Mouse (Mus musculus) A20 (cell line): ENCODE measurements around the gene Ttll12.

Experiments used
- DNase-seq: peaks from one replicate; pipeline ENCODE4 v3.0.0-alpha.2; 2011; ENCODE audit warnings: low read depth, low spot score

Gene Ttll12

DNA sequence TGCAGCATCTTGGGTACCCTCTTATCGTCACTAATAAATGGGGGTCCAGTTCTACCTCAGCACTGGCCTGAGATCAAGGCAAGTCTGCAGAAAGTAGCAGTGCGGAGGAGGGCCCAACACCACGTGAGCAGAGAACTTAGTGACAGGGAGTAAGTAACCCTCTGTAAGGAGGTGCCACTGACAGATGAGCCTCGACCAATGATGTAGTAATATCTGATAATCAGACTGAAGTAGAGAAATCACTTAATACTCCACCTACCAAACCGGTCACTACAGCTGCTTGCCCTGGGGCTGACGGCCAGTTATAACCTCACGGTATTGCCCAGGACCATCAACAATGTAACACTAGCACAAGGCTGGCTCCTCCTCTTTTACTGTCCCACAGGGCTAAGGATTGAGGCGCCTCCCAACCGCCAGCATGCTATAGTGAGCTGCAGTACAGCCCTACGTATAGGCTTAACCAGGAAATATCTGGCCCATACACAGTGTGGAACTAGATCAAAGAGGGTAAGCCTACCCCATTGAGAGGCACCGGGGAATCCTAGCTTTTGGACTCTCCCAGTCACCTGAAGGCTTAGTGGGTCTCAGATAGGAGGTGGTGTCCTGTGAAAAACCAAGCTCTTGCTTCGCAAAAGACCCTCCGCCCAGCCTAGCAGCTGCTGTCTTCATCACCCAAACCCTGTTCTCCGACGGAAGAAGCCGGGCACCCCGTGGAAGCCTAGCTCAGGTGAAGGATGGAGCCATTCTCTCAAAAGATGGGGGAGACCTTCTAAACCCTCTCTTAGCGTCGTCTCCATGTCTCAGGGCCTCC is 1.1 kb downstream of the Ttll12 start:
- peak; percentile 45 for DNase-seq

DNA sequence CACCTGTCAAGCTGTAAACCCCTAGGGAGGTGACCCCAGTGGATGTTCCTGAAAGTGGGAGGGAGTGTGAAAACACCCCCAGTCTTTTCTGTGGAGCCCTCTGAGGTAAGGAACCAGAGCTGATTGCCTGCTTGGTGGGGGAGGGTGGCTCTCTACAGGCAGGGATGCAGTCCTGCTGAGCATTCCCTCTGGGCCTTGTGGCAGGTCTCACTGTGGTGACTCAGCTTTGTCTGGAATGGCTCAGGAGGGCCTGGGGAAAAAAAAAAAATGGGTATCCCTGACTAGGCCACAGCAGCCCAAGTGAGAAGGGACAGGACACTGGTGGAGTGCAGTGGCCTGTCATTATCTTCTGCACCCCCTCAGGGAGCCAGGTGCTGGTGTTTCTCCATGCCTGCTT is 1.8 kb downstream of the Ttll12 start:
- no peak for DNase-seq

DNA sequence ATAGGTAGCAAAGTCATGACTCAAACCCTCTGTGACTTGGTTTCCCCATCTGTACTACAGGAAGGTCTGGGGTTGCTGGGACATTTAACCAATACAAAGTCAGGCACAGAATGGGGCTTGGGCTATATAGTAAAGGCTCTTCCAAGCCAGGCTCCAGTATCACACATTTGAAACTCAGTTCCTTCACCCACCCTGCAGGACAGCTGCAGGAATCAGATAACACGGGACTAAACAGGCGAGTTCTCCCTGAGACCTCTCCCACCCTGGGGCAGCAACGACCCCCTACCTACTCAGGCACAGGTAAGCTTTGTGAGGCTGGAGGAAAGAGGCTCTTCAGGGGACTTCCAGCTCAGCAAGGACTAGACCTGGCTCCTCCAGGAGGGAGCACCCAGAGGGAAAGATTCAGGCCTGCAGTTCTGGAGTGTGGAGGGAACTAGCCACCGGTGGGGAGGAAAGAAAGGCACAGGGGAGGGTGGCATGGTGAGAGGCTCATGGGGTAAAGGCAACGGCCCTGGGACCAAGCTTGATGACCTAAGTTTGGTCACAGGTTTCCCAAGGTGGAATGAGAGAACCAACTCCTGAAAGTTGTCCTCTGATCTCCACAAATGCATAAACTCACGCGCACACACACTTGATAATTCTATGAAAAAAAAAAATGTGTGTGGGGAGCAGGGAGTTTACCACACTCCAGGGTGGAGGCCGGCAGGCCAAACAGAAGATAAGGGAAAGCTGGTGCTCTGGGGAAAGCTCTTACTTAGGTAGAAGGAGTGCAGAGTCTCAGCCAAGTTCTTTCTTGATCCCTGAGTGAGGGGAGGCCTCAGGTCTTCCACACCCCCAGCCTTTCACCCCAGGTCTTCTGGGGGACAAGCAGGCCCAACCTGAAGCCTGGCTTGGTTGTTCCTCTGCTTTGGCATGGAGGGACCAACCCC is 2.4 kb downstream of the Ttll12 start:
- no peak for DNase-seq

DNA sequence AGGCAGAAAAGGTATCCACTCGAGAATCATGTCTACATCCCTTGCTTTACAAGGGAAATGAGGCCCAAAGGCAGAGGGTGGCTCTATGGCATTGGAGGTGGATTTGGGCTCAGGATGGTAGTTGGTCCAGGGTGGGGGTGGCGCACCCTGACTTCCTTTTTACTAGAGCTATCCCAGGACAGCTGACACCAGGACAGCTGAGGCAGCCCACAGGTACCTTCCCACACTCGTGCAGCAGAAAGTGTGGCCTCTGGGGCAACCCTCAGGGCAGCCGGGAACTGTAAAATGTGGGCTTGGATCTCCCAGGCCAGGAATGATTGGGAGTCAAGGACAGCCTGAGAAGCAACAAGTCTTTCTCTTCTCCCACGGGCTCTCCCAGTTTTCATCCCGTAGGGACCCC is 3.2 kb downstream of the Ttll12 start:
- DNase-seq: no peak

DNA sequence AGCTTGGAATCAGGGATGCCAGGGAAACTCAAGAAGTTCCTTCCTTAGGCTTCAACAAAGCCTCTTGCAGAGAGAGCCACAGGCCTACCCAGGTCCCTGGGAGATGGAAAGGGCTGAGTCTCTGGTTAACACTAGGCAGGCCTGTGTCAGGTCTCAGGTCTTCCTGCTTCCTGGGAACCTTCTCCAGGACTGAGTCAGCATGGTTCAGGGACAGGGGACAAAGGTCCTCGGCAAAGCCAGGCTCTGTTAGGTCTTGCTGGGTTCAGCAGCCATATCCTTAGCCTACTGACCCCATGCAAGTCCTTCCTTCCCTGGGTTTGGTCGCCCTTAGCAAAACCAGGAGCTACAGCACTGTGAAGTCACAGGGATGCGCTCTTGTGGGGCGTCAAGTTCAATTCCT is 4.1 kb downstream of the Ttll12 start:
- no peak for DNase-seq

DNA sequence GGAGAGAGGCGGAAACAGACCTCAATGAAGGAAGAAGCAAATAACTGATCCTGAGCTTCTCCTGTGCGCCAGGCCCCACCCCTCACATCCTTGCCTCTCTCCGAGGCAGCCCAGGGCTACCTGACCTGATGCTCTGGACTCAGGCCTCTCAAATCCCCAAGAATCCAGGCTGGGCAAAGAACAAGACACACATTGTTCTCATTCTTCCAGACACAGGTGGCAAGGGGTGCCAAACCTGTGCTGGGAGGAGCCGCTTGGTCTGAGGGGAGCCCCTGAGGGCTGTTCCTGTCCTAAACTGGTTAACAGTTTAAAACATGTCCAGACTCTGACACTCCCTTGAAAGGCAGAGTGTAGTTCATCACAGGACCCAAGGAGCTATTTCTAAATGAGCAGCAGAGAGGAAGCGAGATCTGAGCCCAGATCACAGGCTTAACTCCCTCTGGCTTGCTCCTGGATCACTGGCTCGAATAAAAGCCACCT is 10.2 kb downstream of the Ttll12 start:
- no peak for DNase-seq

DNA sequence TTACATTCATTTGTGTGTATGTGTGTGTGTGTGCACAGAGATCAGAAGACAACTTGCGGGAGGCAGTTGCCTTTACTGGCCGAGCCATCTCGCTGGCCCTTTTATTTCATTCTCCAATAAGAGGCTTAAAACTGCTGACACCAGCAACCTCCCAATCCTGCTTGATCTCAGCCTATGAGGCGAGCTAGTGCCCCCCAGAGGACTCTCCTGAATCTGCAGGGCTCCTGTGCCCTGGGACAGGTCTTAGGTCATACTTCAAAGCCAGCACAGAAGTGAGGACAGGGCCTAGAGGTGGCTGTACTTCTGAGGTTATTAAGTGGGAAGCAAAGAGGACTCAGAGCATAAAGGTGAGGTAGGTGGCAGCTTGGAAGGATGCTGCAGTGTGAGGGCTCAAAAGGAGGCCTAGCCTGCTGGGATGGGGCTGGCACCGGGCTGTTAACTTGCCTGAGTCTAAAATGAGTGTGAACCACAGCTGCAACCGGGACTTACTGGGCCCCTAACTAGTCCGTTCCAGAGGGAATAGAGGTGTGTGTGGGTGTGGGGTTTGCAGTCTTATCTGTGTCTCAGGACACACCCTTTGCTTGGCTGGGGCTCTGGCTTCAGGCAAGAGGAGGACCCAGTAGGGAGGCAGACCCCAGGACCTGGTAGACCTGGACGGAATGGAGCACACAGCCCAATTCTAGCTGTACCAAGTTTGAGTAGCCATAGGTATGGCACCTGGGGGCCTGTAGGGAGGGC is 11.4 kb downstream of the Ttll12 start:
- DNase-seq: peak; percentile 50

DNA sequence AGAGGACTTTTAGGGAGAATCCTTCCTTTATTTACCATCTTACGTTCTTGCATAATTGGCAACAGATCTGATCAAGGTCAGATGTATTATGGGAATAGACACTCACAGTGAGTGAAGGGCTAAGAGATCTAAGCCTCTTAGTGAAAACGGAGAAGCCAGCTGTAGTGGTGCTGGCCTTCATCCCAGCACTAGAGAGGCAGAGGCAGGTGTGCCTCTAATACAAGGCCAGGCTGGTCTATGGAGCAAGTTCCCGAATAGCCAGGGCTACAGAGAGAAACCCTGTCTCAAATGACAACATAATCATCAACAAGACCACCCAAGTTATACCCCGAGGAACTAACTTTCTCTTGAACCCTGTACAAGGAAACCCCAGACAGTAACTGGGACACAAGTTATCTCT is 12.0 kb downstream of the Ttll12 start:
- no peak for DNase-seq

DNA sequence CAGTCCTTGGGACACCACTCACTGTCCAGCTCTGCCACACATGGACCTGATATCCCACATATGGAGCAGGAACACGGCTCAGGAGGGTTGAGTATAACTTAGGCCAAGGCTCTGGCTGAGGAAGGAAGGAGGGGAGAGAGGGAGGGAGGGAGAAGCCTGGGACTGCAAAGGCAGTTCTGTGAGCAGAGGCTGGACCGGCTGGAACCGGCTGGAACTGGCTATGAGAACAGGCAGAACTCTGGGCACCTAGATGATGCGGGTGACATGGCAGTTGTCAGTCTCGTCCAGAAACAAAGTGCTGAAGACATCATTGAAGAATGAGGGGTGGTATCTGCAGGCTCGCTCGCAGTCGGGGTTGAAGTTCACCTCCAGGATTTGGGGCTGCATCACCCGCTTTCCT is 18.3 kb downstream of the Ttll12 start:
- DNase-seq: no peak

DNA sequence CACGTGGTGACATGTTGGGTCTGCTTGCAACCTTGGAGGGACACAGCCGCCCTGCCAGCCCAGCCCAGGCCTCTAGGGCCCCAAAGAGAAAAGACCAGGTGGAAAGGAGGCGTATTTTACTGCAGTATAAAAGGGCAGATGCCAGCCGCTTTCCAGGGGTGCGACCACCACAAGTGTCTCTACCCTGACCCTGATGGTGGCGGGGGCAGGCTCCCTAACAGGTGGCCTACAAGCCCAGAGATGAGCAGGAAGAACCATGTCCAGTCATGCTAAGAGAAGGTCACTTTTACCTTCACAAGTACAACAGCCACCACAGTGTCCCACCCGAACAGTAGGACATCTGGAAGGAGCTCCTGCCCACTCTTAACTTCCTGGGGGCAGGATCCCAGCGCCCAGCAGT is 19.4 kb downstream of the Ttll12 start:
- no peak for DNase-seq

DNA sequence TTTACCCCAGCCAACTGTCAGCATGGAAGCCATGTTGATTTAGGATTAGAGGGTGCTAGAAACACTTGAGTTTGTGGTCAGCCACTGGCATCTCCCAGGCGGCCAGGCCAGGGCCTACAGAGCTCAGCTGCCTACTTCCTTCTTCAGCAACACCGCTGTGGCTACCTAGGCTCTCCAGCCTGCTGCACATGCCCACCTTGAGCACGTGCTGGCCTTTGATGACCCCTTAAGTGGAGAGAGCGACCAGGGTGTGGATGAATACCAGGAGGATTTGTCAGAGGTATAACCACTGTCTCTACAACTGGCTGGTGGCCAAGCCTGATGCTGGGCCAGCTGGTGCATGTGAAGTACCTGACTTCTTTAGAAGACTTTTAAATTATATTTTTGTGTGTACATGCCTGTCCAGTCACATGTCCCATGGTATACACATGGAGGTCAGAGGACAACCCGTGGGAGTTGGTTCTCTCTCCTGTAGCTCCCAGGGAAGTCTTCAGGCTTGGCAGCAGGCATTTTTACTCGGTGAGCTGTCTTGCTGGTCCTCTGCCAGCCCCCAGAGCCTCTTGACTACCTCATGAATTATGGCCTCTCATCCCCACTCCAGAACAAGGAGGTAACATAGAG is 20.1 kb downstream of the Ttll12 start:
- no peak for DNase-seq

DNA sequence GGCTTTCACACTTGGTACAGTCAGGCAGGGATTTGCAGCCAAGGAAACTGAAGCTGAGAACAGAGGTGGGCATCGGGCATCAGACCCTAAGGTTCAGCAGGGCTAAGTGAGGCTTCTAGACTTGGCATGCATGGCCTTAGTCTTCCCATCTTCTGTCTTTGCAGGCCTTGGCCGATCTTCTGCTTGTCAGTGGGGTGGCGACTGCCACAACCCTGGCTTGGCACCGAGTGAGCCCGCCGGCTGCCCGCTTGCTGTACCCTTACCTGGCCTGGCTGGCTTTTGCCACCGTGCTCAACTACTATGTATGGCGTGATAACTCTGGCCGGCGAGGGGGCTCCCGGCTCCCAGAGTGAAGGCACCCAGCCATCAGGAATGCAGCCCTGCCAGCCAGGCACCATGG is 21.4 kb downstream of the Ttll12 start:
- no peak for DNase-seq

DNA sequence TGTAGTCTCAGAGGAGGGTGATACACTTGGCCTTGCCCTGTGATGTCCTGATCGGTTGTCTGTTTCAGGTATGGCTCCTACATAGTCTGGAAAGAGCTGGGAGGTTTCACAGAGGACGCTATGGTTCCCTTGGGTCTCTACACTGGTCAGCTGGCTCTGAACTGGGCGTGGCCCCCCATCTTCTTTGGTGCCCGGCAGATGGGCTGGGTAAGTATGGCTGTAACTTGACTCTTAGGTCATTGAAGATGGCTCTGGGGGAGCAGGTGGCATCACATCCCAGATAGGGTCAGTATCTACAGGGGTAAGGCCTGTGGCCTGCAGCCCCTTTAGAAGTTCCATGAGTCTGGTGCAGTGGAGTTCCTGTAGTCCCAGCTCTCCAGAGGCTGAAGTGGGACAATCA is 22.8 kb downstream of the Ttll12 start:
- DNase-seq: no peak

DNA sequence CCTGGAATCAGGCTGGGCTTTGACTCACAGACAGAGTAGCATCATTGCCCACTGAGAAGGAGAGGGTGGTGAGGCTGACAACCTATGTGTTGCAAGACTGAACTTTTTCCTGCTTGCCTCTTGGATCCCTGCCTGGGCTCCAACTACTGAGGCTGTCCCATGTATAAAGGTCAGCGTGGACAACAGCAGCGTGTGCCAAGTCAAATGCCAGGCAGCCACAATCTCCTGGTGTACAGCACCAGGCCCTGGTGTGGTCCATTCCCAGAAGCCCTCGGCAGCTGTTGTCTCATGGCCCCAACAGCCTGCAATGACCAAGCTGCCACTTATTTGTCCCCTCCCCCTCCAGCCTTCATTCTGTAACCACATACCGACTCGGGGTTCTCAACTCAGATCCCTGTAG is 23.3 kb downstream of the Ttll12 start:
- DNase-seq: no peak

DNA sequence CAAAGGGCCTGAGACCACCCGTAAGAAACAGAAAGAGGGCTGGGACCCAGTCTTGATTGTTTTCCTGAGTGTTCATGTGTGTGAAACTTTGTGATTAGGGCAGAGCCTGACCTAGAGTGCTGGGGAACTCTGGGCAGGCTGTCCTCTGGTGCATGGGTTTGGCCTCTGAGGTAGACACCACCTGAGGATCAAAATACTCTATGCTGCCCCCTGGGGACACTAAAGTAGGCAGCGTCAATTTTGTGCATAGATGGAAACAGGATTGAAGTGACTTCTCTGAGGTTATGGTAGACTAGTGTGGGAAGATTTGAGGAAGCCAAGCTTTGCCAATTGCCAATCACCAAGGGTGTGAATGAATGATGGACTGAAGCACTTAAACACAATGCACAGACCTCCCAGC is 24.3 kb downstream of the Ttll12 start:
- DNase-seq: peak; percentile 58

DNA sequence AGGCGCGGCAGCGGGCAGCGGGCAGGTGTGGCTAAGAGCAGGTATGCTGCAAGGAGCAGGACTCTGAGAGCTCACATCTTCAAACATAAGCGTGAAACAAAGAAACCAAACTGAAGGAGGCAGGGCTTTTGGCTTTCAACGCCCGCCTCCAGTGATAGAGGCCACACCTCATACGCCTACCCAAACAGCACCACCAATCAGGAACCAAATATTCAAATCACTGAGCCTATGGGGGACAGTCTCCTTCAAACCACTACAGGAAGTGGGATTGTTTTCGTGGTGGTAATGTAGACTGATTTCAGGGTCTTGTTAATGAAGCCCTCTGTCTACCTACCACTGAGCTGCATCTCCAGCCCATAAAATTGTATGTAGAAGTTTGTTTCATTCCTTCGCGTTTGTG is 25.3 kb downstream of the Ttll12 start:
- peak; percentile 27 for DNase-seq

DNA sequence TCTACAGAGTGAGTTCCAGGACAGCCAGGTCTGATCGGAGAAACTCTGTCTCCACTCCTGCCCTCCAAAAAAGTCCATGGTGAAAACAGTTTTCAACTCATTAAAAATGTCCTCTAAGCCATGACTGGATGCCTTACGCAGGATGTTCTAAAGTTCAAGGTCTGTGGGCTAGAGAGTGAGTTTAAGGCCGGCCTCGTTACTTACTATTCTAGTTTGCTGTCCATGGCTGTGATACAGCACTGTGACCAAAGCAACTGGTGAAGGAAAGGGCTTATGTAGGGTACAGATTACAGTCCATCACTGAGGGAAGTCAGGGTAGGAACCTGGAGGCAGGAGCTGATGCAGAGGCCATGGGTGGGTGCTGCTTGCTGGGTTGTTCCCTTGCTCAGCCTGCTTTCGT is 26.4 kb downstream of the Ttll12 start:
- DNase-seq: no peak

DNA sequence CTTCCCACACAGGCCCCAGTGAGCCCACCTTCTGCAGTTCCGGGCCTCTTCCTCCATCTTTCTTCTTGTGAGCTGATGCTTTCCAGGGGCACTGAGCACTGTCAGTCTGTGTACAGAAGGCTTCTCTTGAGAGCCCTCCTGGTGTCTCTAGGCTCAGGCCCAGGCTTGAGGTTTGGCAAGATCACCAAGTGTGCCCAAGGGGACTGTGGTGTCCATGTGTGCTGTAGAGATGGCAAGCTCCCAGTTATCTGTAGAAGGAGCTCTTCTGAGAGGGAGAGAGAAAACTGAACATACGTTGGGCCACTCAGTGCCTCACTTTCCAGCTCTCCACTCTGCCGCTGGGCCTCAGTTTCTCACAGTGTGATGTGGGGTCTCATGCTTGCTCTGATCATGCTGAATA is 27.2 kb downstream of the Ttll12 start:
- DNase-seq: no peak

DNA sequence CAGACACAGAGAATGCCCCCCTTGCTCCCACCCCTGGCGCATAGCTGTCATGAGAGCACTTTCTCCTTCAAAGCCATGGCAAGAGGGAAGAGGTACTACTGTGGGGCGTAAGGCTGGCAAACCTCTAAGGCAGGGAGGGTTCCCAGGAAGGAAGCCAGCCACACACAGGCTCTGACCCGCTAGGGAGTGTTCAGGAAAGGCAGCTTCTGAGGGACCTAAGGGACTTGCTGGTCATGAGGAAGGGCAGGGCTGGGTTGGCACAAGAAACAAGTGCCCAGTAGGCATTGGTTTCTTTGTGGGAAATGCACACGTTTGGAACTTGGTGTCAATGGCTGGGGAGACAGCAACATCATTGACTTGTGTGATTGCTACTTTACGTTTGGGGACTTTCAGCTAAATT is 29.0 kb downstream of the Ttll12 start:
- DNase-seq: no peak

DNA sequence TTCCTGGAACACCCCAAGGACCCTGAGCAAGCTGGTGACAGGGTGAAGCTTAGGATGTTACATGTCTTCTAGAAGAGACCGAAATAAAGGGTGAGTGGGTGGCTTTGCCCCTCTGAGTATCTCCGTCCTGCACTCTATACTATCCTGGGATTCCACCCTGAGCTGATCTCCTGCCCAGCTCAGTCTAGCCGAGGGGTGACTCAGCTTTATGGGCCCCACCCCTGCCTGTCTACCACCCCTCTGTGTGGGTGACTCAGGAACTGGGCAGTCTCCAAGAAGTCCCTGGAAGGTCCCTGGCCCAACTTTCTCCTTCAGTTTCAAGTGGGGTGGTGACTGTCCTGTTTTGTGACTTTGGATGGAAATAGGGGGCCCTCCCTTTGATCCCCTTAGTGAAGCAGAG is 29.5 kb downstream of the Ttll12 start:
- no peak for DNase-seq

DNA sequence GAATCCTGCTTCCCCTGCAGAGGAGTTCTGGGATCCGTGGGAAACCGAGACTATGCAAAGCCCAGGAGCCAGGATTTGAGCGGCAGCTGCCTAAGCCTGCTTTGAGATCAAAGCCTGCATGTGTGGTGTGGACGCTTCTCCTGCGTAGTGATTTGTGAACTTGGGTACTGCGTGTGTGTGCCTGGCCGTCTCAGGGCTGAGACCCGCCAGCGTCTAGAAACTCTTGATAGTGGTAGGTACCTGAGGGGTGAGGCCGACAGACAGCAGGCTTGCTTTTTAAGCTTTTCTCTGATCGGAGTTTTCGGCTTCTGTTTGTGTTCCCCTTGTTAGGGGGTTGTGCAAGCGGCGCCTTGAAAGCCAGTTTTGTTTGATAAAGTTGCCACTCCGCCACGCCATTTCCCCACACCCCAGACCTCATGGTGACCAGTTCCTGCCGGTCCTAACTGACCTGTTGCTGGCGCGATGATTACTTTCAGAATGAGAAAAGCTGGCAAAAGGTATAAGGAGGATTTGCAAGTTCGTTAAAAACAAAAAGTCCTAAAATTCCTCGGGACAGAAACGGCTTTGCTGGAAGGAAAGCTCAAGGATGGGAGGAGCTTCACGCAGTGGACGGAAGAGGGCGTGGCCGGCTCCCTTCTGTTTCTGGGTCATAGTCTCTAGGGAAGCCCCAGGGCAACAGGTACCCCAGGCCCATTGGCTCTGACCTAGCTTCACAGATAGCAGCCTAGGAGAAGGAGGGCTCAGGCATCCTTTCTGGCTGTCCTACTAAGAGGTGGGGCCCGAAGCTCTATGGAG is 30.9 kb downstream of the Ttll12 start:
- DNase-seq: peak; percentile 77
